ENCODE assay signal across 8 mouse cellular contexts in genomic region chr5:145116316-145116715, GRCm38 (mm10). TPM values are rescaled to one million over a fixed set of nuclear protein-coding genes. Genes with fewer than 3 reads are reported as not detected.
A peak's percentile ranks its signal among the peaks of the same experiment; 100 is the strongest.
DNase-seq lines count a peak whose midpoint lies in the region; ATAC-seq lines count a peak whose summit lies in the region.

No protein-coding gene starts in this region.

- peak overlapping the region; percentile 36 for H3K4me2 ChIP-seq in intestine, embryonic 14.5 days (ENCODE audit: low read length)
- H3K4me2 ChIP-seq in liver, embryonic 16.5 days (ENCODE audit: low read depth, low read length) = peak overlapping the region; percentile 32
- no peak overlapping the region for H3K4me2 ChIP-seq in forebrain, embryonic 15.5 days (replicated peaks)

- H3K9me3 ChIP-seq in intestine, embryonic 14.5 days (ENCODE audit: control insufficient read depth, low read length) = 0 out of 2 replicates have a peak, but pooled peaks cover 2% of the 10 kb centered on the region
- H3K9me3 ChIP-seq in liver, embryonic 16.5 days (replicated peaks; ENCODE audit: control insufficient read depth, low read length) = 0 out of 2 replicates have a peak, but pooled peaks cover 2% of the 10 kb centered on the region
- H3K9me3 ChIP-seq in forebrain, embryonic 15.5 days = no peaks in the 10 kb centered on the region

- WGBS in intestine, embryonic 14.5 days = 24% methylated on average over 4 of the region's 4 CpGs
- WGBS in liver, embryonic 16.5 days (ENCODE audit: insufficient replicate concordance) = 7% methylated on average over 4 of the region's 4 CpGs
- 64% methylated on average over 4 of the region's 4 CpGs for WGBS in forebrain, embryonic 15.5 days

- ATAC-seq in intestine, embryonic 14.5 days (replicated peaks; ENCODE audit: low FRiP score, low TSS enrichment, low read depth) = peak; percentile 34; the same call in 1 of the 2 replicates
- peak; percentile 20; the same call in 1 of the 2 replicates for ATAC-seq in liver, embryonic 16.5 days (ENCODE audit: low read depth)
- no peak for ATAC-seq in forebrain, embryonic 15.5 days (replicated peaks)

- peaks cover 20% of the 10 kb centered on the region; the same call in 1 of the 2 replicates for H3K4me1 ChIP-seq in intestine, embryonic 14.5 days (replicated peaks; ENCODE audit: control insufficient read depth, insufficient read depth, low read length)
- peaks cover 9% of the 10 kb centered on the region; the same call in 1 of the 2 replicates for H3K4me1 ChIP-seq in liver, embryonic 16.5 days (ENCODE audit: control insufficient read depth, low read depth, low read length)
- peaks cover 11% of the 10 kb centered on the region for H3K4me1 ChIP-seq in forebrain, embryonic 15.5 days

- no peaks in the 10 kb centered on the region for H3K36me3 ChIP-seq in intestine, embryonic 14.5 days (ENCODE audit: control insufficient read depth, insufficient read depth, low read length)
- H3K36me3 ChIP-seq in liver, embryonic 16.5 days (ENCODE audit: control insufficient read depth, insufficient read depth) = no peaks in the 10 kb centered on the region; the same call in 1 of the 2 replicates
- H3K36me3 ChIP-seq in forebrain, embryonic 15.5 days = peaks cover 3% of the 10 kb centered on the region; the same call in 1 of the 2 replicates

- DNase-seq in urinary bladder, postnatal 25 days (ENCODE audit: low spot score) = peak; percentile 43
- DNase-seq in urinary bladder, adult 2 months (ENCODE audit: low spot score) = no peak
- DNase-seq in fat pad, adult 2 months (ENCODE audit: extremely low read depth, low read depth, low spot score) = peak; percentile 86
- DNase-seq in intestine, embryonic 14.5 days (ENCODE audit: low spot score) = no peak
- DNase-seq in spleen, postnatal 36 days (ENCODE audit: low spot score in 2 of 2) = peak; percentile 63 to 71
- DNase-seq in layer of hippocampus, adult 18-20 months (ENCODE audit: low spot score in 2 of 2) = no peak

- H3K27ac ChIP-seq in intestine, embryonic 14.5 days (ENCODE audit: low read depth) = peak overlapping the region; percentile 67
- H3K27ac ChIP-seq in liver, embryonic 16.5 days (ENCODE audit: low read length) = peak overlapping the region; percentile 53
- no peak overlapping the region for H3K27ac ChIP-seq in forebrain, embryonic 15.5 days (replicated peaks)

- peak overlapping the region; percentile 16; the same call in 1 of the 2 replicates for H3K4me3 ChIP-seq in intestine, embryonic 14.5 days (ENCODE audit: low read depth, low read length)
- peak overlapping the region; percentile 67 for H3K4me3 ChIP-seq in liver, embryonic 16.5 days (ENCODE audit: low read depth, low read length)
- H3K4me3 ChIP-seq in forebrain, embryonic 15.5 days = no peak overlapping the region

- H3K9ac ChIP-seq in intestine, embryonic 14.5 days (ENCODE audit: low read length) = 0 out of 2 replicates have a peak overlapping the region, but pooled peaks have one; percentile 15
- H3K9ac ChIP-seq in liver, embryonic 16.5 days (ENCODE audit: low read depth, low read length) = no peak overlapping the region
- H3K9ac ChIP-seq in forebrain, embryonic 15.5 days (replicated peaks) = no peak overlapping the region

- no peaks in the 10 kb centered on the region for H3K27me3 ChIP-seq in intestine, embryonic 14.5 days (replicated peaks; ENCODE audit: control insufficient read depth, insufficient read depth, low read length)
- H3K27me3 ChIP-seq in liver, embryonic 16.5 days (ENCODE audit: control insufficient read depth, insufficient read depth, low read depth, low read length) = no peaks in the 10 kb centered on the region
- 0 out of 2 replicates have a peak, but pooled peaks cover 5% of the 10 kb centered on the region for H3K27me3 ChIP-seq in forebrain, embryonic 15.5 days

RNA-seq across cellular contexts. Expression of gene Arpc1b, which starts 2.3 kb away (rescaled TPM):
- 410 and 483 TPM in 2 replicates for polyA plus RNA-seq in urinary bladder, adult 2 months (2012; rRNA removed)
- 281 and 305 TPM in 2 replicates for polyA plus RNA-seq in intestine, embryonic 14.5 days (2014; fragmentation: Nextera tagmentation; extraction: Ambion mirVana)
- polyA plus RNA-seq in liver, embryonic 16.5 days (2015; fragmentation: Nextera tagmentation; extraction: Ambion mirVana) = 164 and 166 TPM in 2 replicates
- polyA plus RNA-seq in forebrain, embryonic 15.5 days (2015; fragmentation: Nextera tagmentation; extraction: Ambion mirVana) = 57.0 and 60.4 TPM in 2 replicates
- 10 to 100 TPM; 17.5 to 19.1 TPM for total RNA-seq in layer of hippocampus, adult 18-20 months (2021)

RNA-seq across cellular contexts. Expression of gene Pdap1, which starts 23.7 kb away (rescaled TPM):
- 51.4 and 62.5 TPM in 2 replicates for polyA plus RNA-seq in urinary bladder, adult 2 months (2012; rRNA removed)
- 85.9 and 98.7 TPM in 2 replicates for polyA plus RNA-seq in intestine, embryonic 14.5 days (2014; fragmentation: Nextera tagmentation; extraction: Ambion mirVana)
- polyA plus RNA-seq in liver, embryonic 16.5 days (2015; fragmentation: Nextera tagmentation; extraction: Ambion mirVana) = 33.6 and 36.3 TPM in 2 replicates
- polyA plus RNA-seq in forebrain, embryonic 15.5 days (2015; fragmentation: Nextera tagmentation; extraction: Ambion mirVana) = 110 and 114 TPM in 2 replicates
- total RNA-seq in layer of hippocampus, adult 18-20 months (2021) = 10 to 100 TPM; 88.5 to 94.7 TPM

RNA-seq across cellular contexts. Expression of gene Bud31, which starts 23.8 kb away (rescaled TPM):
- 80.5 and 98.6 TPM in 2 replicates for polyA plus RNA-seq in urinary bladder, adult 2 months (2012; rRNA removed)
- polyA plus RNA-seq in intestine, embryonic 14.5 days (2014; fragmentation: Nextera tagmentation; extraction: Ambion mirVana) = 187 and 188 TPM in 2 replicates
- polyA plus RNA-seq in liver, embryonic 16.5 days (2015; fragmentation: Nextera tagmentation; extraction: Ambion mirVana) = 111 and 125 TPM in 2 replicates
- 203 and 216 TPM in 2 replicates for polyA plus RNA-seq in forebrain, embryonic 15.5 days (2015; fragmentation: Nextera tagmentation; extraction: Ambion mirVana)
- 10 to 100 TPM; 66.7 to 71.9 TPM for total RNA-seq in layer of hippocampus, adult 18-20 months (2021)

RNA-seq across cellular contexts. Expression of gene Kpna7, which starts 32.5 kb away (rescaled TPM):
- not detected in 2 replicates for polyA plus RNA-seq in urinary bladder, adult 2 months (2012; rRNA removed)
- 0.07 TPM in 1 of 2 replicates, not detected in the other for polyA plus RNA-seq in intestine, embryonic 14.5 days (2014; fragmentation: Nextera tagmentation; extraction: Ambion mirVana)
- 0.14 and 0.17 TPM in 2 replicates for polyA plus RNA-seq in liver, embryonic 16.5 days (2015; fragmentation: Nextera tagmentation; extraction: Ambion mirVana)
- polyA plus RNA-seq in forebrain, embryonic 15.5 days (2015; fragmentation: Nextera tagmentation; extraction: Ambion mirVana) = not detected in 2 replicates
- total RNA-seq in layer of hippocampus, adult 18-20 months (2021) = not detected

RNA-seq across cellular contexts. Expression of gene Arpc1a, which starts 32.7 kb away (rescaled TPM):
- polyA plus RNA-seq in urinary bladder, adult 2 months (2012; rRNA removed) = 284 and 341 TPM in 2 replicates
- 147 and 154 TPM in 2 replicates for polyA plus RNA-seq in intestine, embryonic 14.5 days (2014; fragmentation: Nextera tagmentation; extraction: Ambion mirVana)
- polyA plus RNA-seq in liver, embryonic 16.5 days (2015; fragmentation: Nextera tagmentation; extraction: Ambion mirVana) = 52.2 and 52.3 TPM in 2 replicates
- 246 and 258 TPM in 2 replicates for polyA plus RNA-seq in forebrain, embryonic 15.5 days (2015; fragmentation: Nextera tagmentation; extraction: Ambion mirVana)
- 100 to 1,000 TPM; 254 to 263 TPM for total RNA-seq in layer of hippocampus, adult 18-20 months (2021)

Comparison
In these comparisons a context has a peak if more than half of its experiments do, and no peak if none do; other contexts are left out.
1. DNase-seq: peak in urinary bladder, postnatal 25 days (single experiment), fat pad, adult 2 months (single experiment) and spleen, postnatal 36 days (2 of 2); none in urinary bladder, adult 2 months (single experiment), intestine, embryonic 14.5 days (single experiment) and layer of hippocampus, adult 18-20 months (0 of 2).